Mouse (Mus musculus) heart, embryonic 13.5 days (tissue): Measurements from ENCODE around the gene Herpud1. TPM values are rescaled to one million over a fixed set of nuclear protein-coding genes. Genes with fewer than 3 reads are reported as not detected.
"Not testable (repeated sequence)": the region's sequence is repeated elsewhere in the genome, so short reads cannot be mapped to it uniquely, and the experiment has no call there.

ENCODE experiments used
- ATAC-seq: fragments of 200-750 bp; cut with Nextera tagmentation; 2 replicates; pipeline ENCODE4 v1.8.0; 2017; ENCODE audit warnings: moderate TSS enrichment; ENCODE audit not compliant: insufficient number of reproducible peaks, low FRiP score, low TSS enrichment; ENCODE audit errors: extremely low read depth
- H3K27ac ChIP-seq: fragments of 300-500 bp; sonication (generic); replicated peaks from 2 replicates; pipeline ENCODE4 v1.5.1; 2015; ENCODE audit warnings: moderate library complexity, mild to moderate bottlenecking, inconsistent platforms
- H3K27me3 ChIP-seq: fragments of 300-500 bp; sonication (generic); replicated peaks from 2 replicates; pipeline ENCODE4 v1.6.1; 2015; ENCODE audit warnings: mild to moderate bottlenecking, inconsistent platforms
- H3K36me3 ChIP-seq: fragments of 300-500 bp; sonication (generic); 2 replicates; pipeline ENCODE4 v1.6.1; 2015; ENCODE audit warnings: mild to moderate bottlenecking, inconsistent platforms
- H3K4me1 ChIP-seq: fragments of 300-500 bp; sonication (generic); 2 replicates; pipeline ENCODE4 v1.6.1; 2015; ENCODE audit warnings: inconsistent platforms
- H3K4me2 ChIP-seq: fragments of 300-500 bp; sonication (generic); 2 replicates; pipeline ENCODE4 v1.6.1; 2015; ENCODE audit warnings: inconsistent platforms, mild to moderate bottlenecking, moderate library complexity
- H3K4me3 ChIP-seq: fragments of 300-500 bp; sonication (generic); 2 replicates; pipeline ENCODE4 v1.5.1; 2015; ENCODE audit warnings: moderate library complexity, mild to moderate bottlenecking, inconsistent platforms
- H3K9ac ChIP-seq: fragments of 300-500 bp; sonication (generic); 2 replicates; pipeline ENCODE4 v1.6.1; 2015; ENCODE audit warnings: inconsistent platforms, mild to moderate bottlenecking, moderate library complexity
- H3K9me3 ChIP-seq: fragments of 300-500 bp; sonication (generic); 2 replicates; pipeline ENCODE4 v1.6.1; 2016; ENCODE audit warnings: inconsistent platforms
- WGBS: fragments of 180-500 bp; shearing (Covaris S2); methylation state at CpG from one replicate; pipeline ENCODE4 v1.1.7; 2015; ENCODE audit warnings: mixed read lengths; 5-methylcytosine and 5-hydroxymethylcytosine counted together
- polyA plus RNA-seq: library from polyadenylated mRNA; unstranded; fragments of >200 nt; fragmentation: Nextera tagmentation; extraction: Ambion mirVana; gene quantifications from 2 replicates; pipeline ENCODE4 v1.2.1, GENCODE M21; 2015

Gene Herpud1
- polyA plus RNA-seq, 1 experiment from 2014 or later: 80.6 TPM

DNA sequence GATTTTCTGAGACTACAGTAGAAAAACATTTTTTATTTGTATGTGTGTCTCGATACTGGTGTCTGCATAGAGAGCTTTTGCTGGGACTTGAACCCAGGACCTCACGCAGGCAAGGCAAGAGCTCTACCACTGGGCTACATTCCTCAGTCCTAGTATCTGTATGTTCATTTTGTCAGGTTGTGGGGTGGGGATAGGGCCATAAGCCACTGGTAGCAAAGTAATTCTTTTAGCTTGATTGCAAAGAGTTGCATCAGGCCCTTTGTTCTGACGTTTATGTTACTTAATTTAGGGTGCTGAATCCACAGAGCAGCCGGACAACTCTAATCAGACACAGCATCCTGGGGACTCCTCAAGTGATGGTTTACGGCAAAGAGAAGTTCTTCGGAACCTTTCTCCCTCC is 4.2 kb downstream of the Herpud1 start:
- H3K9me3 ChIP-seq: no peaks in the 10 kb centered on the region
- WGBS: 90% methylated on average over 6 of the region's 6 CpGs
- ATAC-seq: no peak

GRCm38 (mm10) chr8:94390910-94391309 is 4.7 kb downstream of the Herpud1 start:
- WGBS: 95% methylated on average over 8 of the region's 8 CpGs
- H3K4me1 ChIP-seq: peaks cover 20% of the 10 kb centered on the region
- no peak overlapping the region for H3K27ac ChIP-seq
- no peaks in the 10 kb centered on the region for H3K27me3 ChIP-seq
- ATAC-seq: no peak
- H3K9me3 ChIP-seq: no peaks in the 10 kb centered on the region
- no peak overlapping the region for H3K4me2 ChIP-seq
- no peak overlapping the region for H3K4me3 ChIP-seq
- peaks cover 67% of the 10 kb centered on the region for H3K36me3 ChIP-seq
- H3K9ac ChIP-seq: no peak overlapping the region

More for the DNA sequence above, 4.2 kb downstream of the Herpud1 start:
- Histone ChIP-seq H3K27ac (no peak overlapping the region), H3K4me2 (no peak overlapping the region), H3K4me3 (no peak overlapping the region), H3K9ac (no peak overlapping the region), H3K27me3 (no peaks in the 10 kb centered on the region), H3K4me1 (peaks cover 25% of the 10 kb centered on the region), H3K36me3 (peaks cover 62% of the 10 kb centered on the region)

DNA sequence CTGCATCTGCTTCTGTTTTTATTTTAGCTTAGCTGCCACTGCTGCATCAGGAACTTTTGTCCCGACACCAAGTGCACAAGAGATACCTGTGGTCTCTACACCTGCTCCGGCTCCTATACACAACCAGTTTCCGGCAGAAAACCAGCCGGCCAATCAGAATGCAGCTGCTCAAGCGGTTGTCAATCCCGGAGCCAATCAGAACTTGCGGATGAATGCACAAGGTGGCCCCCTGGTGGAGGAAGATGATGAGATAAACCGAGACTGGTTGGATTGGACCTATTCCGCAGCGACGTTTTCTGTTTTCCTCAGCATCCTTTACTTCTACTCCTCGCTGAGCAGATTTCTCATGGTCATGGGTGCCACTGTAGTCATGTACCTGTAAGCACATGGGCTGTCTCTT is 5.9 kb downstream of the Herpud1 start:
- no peaks in the 10 kb centered on the region for H3K9me3 ChIP-seq

GRCm38 (mm10) chr8:94392648-94393047 is 6.4 kb downstream of the Herpud1 start:
- H3K27ac ChIP-seq: peak overlapping the region; percentile 49
- WGBS: 24% methylated on average over 6 of the region's 6 CpGs
- no peak for ATAC-seq

More for the DNA sequence above, 5.9 kb downstream of the Herpud1 start:
- peak overlapping the region; percentile 49 for H3K27ac ChIP-seq
- H3K27me3 ChIP-seq: no peaks in the 10 kb centered on the region
- peaks cover 77% of the 10 kb centered on the region for H3K36me3 ChIP-seq
- H3K4me1 ChIP-seq: peaks cover 27% of the 10 kb centered on the region
- no peak overlapping the region for H3K4me2 ChIP-seq
- WGBS: 77% methylated on average over 12 of the region's 12 CpGs
- no peak overlapping the region for H3K4me3 ChIP-seq
- no peak overlapping the region for H3K9ac ChIP-seq
- ATAC-seq: no peak

DNA sequence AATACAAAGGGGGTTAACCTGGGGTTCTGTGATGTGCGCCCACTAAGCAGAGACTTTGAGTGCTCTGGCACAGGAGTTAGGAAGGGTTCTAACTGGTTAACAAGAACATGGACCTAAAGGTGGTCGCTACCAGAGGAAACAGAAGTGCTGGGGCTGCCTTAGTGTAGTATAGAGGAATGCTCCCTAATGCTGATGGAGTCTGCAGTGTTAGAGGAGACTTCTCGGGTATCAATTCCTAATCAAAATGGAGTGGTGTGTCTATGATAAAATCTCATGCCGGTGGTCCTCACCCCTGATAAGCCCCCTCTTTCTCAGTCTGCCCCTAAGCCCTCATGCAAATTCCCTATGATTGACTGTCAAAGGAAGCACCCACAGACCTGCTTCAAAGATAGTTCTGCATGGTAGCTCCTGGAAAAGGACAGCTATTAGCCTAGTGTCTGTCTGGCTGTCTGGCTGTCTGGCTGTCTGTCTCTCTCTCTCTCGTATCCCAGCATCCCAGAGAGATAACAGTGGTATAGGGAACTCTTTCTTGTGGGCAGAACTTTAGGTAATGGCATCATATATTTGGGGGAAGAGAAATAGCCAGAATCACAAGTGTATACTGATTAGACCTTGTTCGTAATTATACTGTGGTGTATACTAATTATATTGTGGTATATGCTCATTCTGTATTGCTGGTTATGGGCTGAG is 9.8 kb downstream of the Herpud1 start:
- Histone ChIP-seq H3K4me3 (no peak overlapping the region), H3K27me3 (no peaks in the 10 kb centered on the region), H3K9ac (no peak overlapping the region), H3K36me3 (peaks cover 72% of the 10 kb centered on the region), H3K4me1 (peaks cover 20% of the 10 kb centered on the region), H3K9me3 (no peaks in the 10 kb centered on the region), H3K27ac (no peak overlapping the region), H3K4me2 (no peak overlapping the region)
- WGBS: 74% methylated on average over 6 of the region's 6 CpGs
- no peak for ATAC-seq

More at GRCm38 (mm10) chr8:94392648-94393047, 6.4 kb downstream of the Herpud1 start:
- no peak overlapping the region for H3K9ac ChIP-seq
- H3K27me3 ChIP-seq: no peaks in the 10 kb centered on the region
- H3K9me3 ChIP-seq: no peaks in the 10 kb centered on the region
- H3K4me1 ChIP-seq: peaks cover 29% of the 10 kb centered on the region
- H3K4me2 ChIP-seq: no peak overlapping the region
- H3K4me3 ChIP-seq: no peak overlapping the region
- H3K36me3 ChIP-seq: peaks cover 82% of the 10 kb centered on the region

DNA sequence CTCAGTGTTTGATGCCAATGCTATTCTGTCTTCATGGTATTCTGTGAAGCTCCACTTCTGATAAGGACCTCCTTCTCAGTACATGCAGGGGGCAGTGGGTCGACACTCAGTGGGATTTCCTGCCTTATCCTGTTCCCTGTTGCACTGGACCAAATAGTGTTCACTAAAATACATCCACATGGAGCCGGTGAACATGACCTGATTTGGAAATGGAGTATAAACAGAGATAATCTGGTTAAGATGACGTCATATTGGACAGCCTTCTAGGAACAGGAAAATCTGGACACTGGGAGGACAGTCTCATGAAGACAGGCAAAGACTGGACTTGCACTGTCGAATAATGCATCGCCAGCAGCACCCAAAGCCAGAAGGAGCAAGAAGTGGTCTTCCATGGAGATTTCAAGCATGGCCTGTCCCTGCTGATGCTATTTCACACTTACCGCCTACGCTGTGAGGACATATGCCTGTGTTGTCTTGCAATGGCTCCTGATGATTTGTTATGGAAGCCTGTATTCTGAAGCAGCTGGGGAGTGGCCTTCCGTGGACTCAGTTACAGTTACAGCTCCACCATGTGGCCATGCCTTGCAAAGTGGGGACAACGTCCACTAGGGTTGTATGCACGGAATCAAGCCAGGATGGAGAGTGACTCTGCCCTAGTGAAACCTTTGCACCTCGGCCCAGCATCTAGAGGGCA is 10.9 kb downstream of the Herpud1 start:
- no peak for ATAC-seq
- 53% methylated on average over 11 of the region's 11 CpGs for WGBS
- no peak overlapping the region for H3K4me2 ChIP-seq
- no peaks in the 10 kb centered on the region for H3K27me3 ChIP-seq
- H3K4me3 ChIP-seq: no peak overlapping the region
- peaks cover 61% of the 10 kb centered on the region for H3K36me3 ChIP-seq
- H3K9me3 ChIP-seq: no peaks in the 10 kb centered on the region
- no peak overlapping the region for H3K27ac ChIP-seq
- H3K9ac ChIP-seq: no peak overlapping the region
- H3K4me1 ChIP-seq: peaks cover 17% of the 10 kb centered on the region

GRCm38 (mm10) chr8:94398587-94398986 is 12.3 kb downstream of the Herpud1 start:
- ATAC-seq: no peak
- H3K9me3 ChIP-seq: no peaks in the 10 kb centered on the region
- WGBS: 76% methylated on average over 6 of the region's 6 CpGs
- peaks cover 10% of the 10 kb centered on the region for H3K4me1 ChIP-seq
- H3K4me2 ChIP-seq: no peak overlapping the region
- H3K27ac ChIP-seq: no peak overlapping the region
- H3K4me3 ChIP-seq: no peak overlapping the region
- no peak overlapping the region for H3K9ac ChIP-seq
- H3K27me3 ChIP-seq: no peaks in the 10 kb centered on the region
- H3K36me3 ChIP-seq: peaks cover 48% of the 10 kb centered on the region

DNA sequence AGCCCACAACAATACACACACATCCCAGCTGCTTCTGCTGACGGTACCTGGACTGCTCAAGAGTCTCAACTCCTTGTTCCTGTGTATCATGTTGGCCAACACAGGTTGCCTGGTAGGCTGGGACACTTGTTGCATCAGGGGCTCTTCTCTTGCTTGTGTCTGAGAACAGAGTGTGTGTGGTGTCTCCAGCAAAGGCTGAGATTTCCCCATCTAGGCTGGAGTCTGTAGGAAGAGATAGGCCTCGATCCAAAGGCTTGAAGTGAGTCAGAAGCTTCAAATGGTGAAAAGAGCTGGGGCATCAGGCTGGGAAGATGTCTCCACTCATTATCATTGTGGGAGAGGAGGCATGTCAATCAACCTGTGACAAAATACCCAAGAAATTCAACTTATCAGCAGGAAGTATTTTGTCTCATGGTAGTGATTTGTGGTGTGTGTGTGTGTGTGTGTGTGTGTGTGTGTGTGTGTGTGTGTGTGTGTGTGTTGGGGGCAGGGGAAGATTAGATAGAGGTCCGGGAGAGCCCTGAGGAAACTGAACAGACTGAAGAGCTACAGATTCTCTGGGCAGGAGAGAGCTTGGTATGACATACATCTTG is 13.2 kb downstream of the Herpud1 start:
- Histone ChIP-seq H3K27me3 (no peaks in the 10 kb centered on the region), H3K36me3 (peaks cover 39% of the 10 kb centered on the region), H3K27ac (no peak overlapping the region), H3K9ac (no peak overlapping the region), H3K4me1 (peaks cover 10% of the 10 kb centered on the region), H3K9me3 (no peaks in the 10 kb centered on the region), H3K4me3 (no peak overlapping the region), H3K4me2 (no peak overlapping the region)
- WGBS: 64% methylated on average over 3 of the region's 3 CpGs
- ATAC-seq: no peak

DNA sequence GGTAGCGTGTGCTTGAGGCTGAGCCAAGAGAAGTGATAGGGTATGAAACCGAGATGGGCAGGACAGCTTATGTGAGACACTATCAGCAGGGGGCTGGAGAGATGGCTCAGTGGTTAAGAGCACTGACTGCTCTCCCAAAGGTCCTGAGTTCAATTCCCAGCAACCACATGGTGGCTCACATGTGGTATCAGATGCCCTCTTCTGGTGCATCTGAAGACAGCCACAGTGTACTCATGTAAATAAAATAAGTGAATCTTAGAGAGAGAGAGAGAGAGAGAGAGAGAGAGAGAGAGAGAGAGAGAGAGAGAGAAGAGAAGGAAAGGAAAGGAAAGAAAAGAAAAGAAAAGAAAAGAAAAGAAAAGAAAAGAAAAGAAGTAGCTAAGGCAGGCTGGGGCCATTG is 13.7 kb downstream of the Herpud1 start:
- not testable (repeated sequence) for H3K4me2 ChIP-seq, H3K27ac ChIP-seq, H3K9ac ChIP-seq, H3K27me3 ChIP-seq, ATAC-seq, H3K9me3 ChIP-seq, H3K4me3 ChIP-seq, H3K4me1 ChIP-seq
- WGBS: 55% methylated on average over 2 of the region's 2 CpGs
- peaks cover 34% of the 10 kb centered on the region for H3K36me3 ChIP-seq

DNA sequence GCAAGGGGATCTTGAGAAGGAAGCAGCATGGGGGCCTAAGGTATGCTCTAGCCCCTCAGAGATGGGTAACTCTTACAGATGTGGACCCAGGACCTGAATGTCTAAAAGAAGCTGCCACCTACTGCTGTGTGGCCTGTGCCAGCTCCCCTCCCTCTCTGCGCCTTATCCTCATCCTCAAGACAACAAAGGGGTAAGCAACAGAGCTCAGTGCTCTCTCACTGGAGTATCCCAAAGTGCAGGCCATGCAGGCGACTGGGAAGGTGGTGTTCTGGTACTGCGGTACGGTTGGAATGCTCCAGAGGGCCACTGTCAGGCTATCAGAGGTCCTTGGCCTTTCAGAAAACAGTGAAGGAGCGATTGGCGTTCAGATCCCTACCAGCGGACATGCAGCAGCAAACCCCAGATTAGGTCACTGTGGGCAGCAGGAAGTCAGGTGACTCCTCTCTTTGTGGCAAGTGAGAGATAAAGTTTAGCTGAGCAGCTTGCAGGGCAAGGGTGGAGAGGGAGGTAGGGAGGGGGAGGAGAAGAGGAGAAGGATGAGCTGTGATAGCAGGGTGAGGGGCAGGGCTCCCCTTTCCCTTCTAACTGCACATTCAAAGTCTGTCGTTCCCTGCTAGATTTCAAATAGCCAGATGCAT is 22.3 kb downstream of the Herpud1 start:
- ATAC-seq: no peak
- Histone ChIP-seq H3K4me3 (no peak overlapping the region), H3K36me3 (no peaks in the 10 kb centered on the region), H3K27ac (no peak overlapping the region), H3K9ac (no peak overlapping the region), H3K27me3 (no peaks in the 10 kb centered on the region), H3K9me3 (no peaks in the 10 kb centered on the region), H3K4me2 (0 out of 2 replicates have a peak overlapping the region, but pooled peaks have one; percentile 16), H3K4me1 (peaks cover 11% of the 10 kb centered on the region)
- 17% methylated on average over 8 of the region's 8 CpGs for WGBS

GRCm38 (mm10) chr8:94409523-94409922 is 23.3 kb downstream of the Herpud1 start:
- 83% methylated on average over 7 of the region's 7 CpGs for WGBS
- no peak for ATAC-seq
- H3K4me3 ChIP-seq: no peak overlapping the region

More at GRCm38 (mm10) chr8:94409523-94409922, 23.3 kb downstream of the Herpud1 start:
- Histone ChIP-seq H3K36me3 (no peaks in the 10 kb centered on the region), H3K9me3 (no peaks in the 10 kb centered on the region), H3K9ac (no peak overlapping the region), H3K4me2 (no peak overlapping the region), H3K27me3 (no peaks in the 10 kb centered on the region), H3K27ac (no peak overlapping the region), H3K4me1 (peaks cover 11% of the 10 kb centered on the region)
